Mouse (Mus musculus) bone marrow, adult 2 months (tissue): ENCODE results near the gene Slc35f4. TPM values are rescaled to one million over a fixed set of nuclear protein-coding genes. Genes with fewer than 3 reads are reported as not detected.

Source experiments
- H3K27ac ChIP-seq: fragments of 200-500 bp; 2 replicates; pipeline ENCODE4 v1.5.1; 2012; ENCODE audit warnings: low read depth, mild to moderate bottlenecking, control low read depth, inconsistent platforms, low read length; ENCODE audit not compliant: control insufficient read depth, poor library complexity, insufficient read depth
- H3K4me1 ChIP-seq: fragments of 200-500 bp; 2 replicates; pipeline ENCODE4 v1.6.1; 2011; ENCODE audit warnings: low read length; ENCODE audit not compliant: control insufficient read depth, insufficient read depth
- H3K4me3 ChIP-seq: fragments of 200-500 bp; replicated peaks from 2 replicates; pipeline ENCODE3; 2011; ENCODE audit warnings: mild to moderate bottlenecking, low read depth, low read length, control low read depth; ENCODE audit not compliant: control insufficient read depth
- CTCF ChIP-seq: fragments of 200-500 bp; IDR thresholded peaks from 2 replicates; pipeline ENCODE4 v1.5.1; 2011; ENCODE audit warnings: low read length, control low read depth; ENCODE audit not compliant: control insufficient read depth, insufficient read depth
- POLR2A ChIP-seq: fragments of 200-500 bp; IDR thresholded peaks from 2 replicates; pipeline ENCODE4 v1.6.1; 2011; ENCODE audit warnings: low read depth, mild to moderate bottlenecking, control low read depth, low read length, borderline replicate concordance; ENCODE audit not compliant: control insufficient read depth
- WGBS: fragments of 180-500 bp; shearing (Covaris S2); methylation state at CpG from one replicate; pipeline ENCODE4 v1.1.7; 2018; 5-methylcytosine and 5-hydroxymethylcytosine counted together
- polyA plus RNA-seq: library from polyadenylated mRNA; stranded (reverse); fragments of >200 nt; gene quantifications from 2 replicates; pipeline ENCODE4 v1.2.4, GENCODE M21; 2011; ENCODE audit warnings: low replicate concordance; ENCODE audit not compliant: missing spikeins, insufficient read depth, insufficient read length

Gene Slc35f4
- polyA plus RNA-seq, 1 experiment, result not detected

DNA sequence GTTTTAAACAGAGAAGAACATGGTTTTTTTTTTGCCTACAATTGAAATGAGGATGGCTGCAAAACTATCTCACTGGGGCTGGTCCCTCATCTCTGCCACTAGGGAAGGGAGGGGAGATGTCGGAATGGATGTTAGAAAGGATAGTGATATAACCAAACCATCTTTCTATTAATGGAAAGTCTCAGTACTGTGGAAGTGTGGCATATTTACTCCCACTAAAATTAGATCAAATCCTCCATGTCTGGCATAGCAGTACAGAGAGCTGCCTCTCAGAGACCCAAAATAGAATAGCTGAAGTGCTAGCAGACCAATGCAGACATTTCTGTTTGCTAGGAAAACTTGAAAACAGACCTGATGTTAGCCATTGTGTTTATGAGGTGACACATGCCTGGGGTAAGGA, 30.7 kb downstream of the Slc35f4 start:
- 67% methylated on average over 1 of the region's 1 CpGs for WGBS

GRCm38 (mm10) chr14:49493793-49494192, 32.1 kb downstream of the Slc35f4 start:
- no peak overlapping the region for H3K4me3 ChIP-seq
- no peak for TF ChIP-seq POLR2A
- TF ChIP-seq CTCF, result no peak
- 58% methylated on average over 1 of the region's 1 CpGs for WGBS

More for the DNA sequence above, 30.7 kb downstream of the Slc35f4 start:
- Histone ChIP-seq H3K27ac (no peak overlapping the region), H3K4me1 (no peaks in the 10 kb centered on the region), H3K4me3 (no peak overlapping the region)
- TF ChIP-seq POLR2A, result no peak
- no peak for TF ChIP-seq CTCF

GRCm38 (mm10) chr14:49492506-49492905, 33.3 kb downstream of the Slc35f4 start:
- no peaks in the 10 kb centered on the region for H3K4me1 ChIP-seq
- H3K4me3 ChIP-seq, result no peak overlapping the region
- WGBS, result 75% methylated on average over 3 of the region's 3 CpGs
- no peak for TF ChIP-seq CTCF
- TF ChIP-seq POLR2A, result no peak
- no peak overlapping the region for H3K27ac ChIP-seq

More at GRCm38 (mm10) chr14:49493793-49494192, 32.1 kb downstream of the Slc35f4 start:
- no peak overlapping the region for H3K27ac ChIP-seq
- no peaks in the 10 kb centered on the region for H3K4me1 ChIP-seq

GRCm38 (mm10) chr14:49476602-49477001, 49.2 kb downstream of the Slc35f4 start:
- Histone ChIP-seq H3K4me3 (no peak overlapping the region), H3K27ac (no peak overlapping the region), H3K4me1 (no peaks in the 10 kb centered on the region)
- WGBS, result 64% methylated on average over 2 of the region's 2 CpGs
- TF ChIP-seq POLR2A (no peak), CTCF (no peak)

GRCm38 (mm10) chr14:49461761-49462160, 64.1 kb downstream of the Slc35f4 start:
- TF ChIP-seq CTCF, result no peak
- TF ChIP-seq POLR2A, result no peak
- Histone ChIP-seq H3K27ac (no peak overlapping the region), H3K4me3 (no peak overlapping the region), H3K4me1 (no peaks in the 10 kb centered on the region)
- WGBS, result 39% methylated on average over 2 of the region's 2 CpGs

- TF ChIP-seq CTCF (no peak), POLR2A (no peak)
- Histone ChIP-seq H3K4me1 (no peaks in the 10 kb centered on the region), H3K4me3 (no peak overlapping the region), H3K27ac (no peak overlapping the region)
- 60% methylated on average over 3 of the region's 3 CpGs for WGBS
Measured at GRCm38 (mm10) chr14:49460799-49461198, 65.0 kb downstream of the Slc35f4 start.

GRCm38 (mm10) chr14:49454283-49454914, 71.4 kb downstream of the Slc35f4 start:
- H3K4me3 ChIP-seq, result no peak overlapping the region
- TF ChIP-seq POLR2A (no peak), CTCF (no peak)
- H3K4me1 ChIP-seq, result no peaks in the 10 kb centered on the region
- H3K27ac ChIP-seq, result no peak overlapping the region
- 85% methylated on average over 6 of the region's 6 CpGs for WGBS

DNA sequence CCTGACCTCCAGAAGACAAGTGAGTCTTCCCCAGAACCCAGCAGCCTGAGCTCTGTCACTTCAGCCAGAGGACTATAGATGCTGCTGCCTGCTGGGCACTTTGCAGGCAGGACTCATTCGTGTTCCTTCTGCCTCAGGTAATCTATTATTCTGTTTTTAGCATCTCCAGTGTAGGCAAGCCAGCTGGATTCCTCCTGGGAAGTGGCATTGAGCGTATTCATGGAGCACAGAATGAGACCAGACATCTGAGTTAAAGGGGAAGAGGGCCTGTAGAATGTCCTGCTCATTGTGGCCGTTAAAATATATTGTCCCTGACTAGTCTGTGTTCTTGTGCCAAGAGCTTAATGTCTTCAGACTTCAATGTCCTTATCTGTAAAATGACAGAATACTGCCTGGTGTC, 72.1 kb downstream of the Slc35f4 start:
- no peak overlapping the region for H3K27ac ChIP-seq
- TF ChIP-seq POLR2A (no peak), CTCF (no peak)
- 55% methylated on average over 3 of the region's 3 CpGs for WGBS
- no peak overlapping the region for H3K4me3 ChIP-seq
- no peaks in the 10 kb centered on the region for H3K4me1 ChIP-seq

DNA sequence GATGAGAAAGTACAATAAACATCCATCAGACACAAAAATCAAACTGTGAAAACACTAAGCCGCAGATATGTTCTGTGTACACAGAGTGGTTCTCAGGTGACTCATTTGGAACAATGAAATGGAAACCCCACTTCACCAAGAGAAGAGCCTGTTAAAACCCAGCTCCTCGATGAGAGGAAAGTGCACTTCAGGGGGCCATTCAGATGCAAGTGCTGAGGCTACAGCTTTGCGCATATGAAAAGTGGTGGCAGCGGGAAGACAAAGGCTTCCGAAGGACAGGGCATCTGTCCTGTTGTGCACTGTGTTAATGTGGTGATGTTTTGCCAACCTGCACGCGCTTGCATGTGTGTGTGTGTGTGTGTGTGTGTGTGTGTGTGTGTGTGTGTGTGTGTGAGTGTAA, 78.2 kb downstream of the Slc35f4 start:
- no peaks in the 10 kb centered on the region for H3K4me1 ChIP-seq
- no peak for TF ChIP-seq POLR2A
- TF ChIP-seq CTCF, result no peak
- no peak overlapping the region for H3K27ac ChIP-seq
- WGBS, result 67% methylated on average over 7 of the region's 7 CpGs
- H3K4me3 ChIP-seq, result no peak overlapping the region
